Mouse (Mus musculus): Measurements from ENCODE around the gene Psmd8. TPM values are rescaled to one million over a fixed set of nuclear protein-coding genes. Genes with fewer than 3 reads are reported as not detected.

Psmd8 gene
- polyA plus RNA-seq, 1 experiment = 127 TPM

DNA sequence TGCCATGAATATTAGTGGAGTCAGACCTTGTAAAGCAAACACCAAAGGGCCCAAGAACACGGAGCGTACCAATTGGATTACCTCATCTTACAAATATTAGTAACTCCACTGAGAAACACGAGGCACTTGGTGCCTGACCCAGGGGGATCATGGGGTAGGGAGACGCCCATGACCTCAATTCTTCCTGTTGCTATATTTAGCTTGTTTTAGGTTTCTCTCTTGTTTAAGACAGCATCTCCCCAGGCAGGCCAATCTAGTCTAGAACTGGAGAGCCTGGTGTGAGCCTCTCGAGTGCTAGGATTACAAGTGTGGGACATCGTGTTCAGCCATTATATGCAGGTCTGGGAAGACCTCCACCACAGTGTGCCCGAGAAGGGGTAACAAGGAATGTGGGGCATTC is 1.2 kb downstream of the Psmd8 start:
- no peak for TF ChIP-seq CTCF (IDR thresholded peaks at IDR 0.05; ENCODE audit: extremely low read depth, insufficient read length, insufficient replicate concordance, low read depth, low read length)
- TF ChIP-seq POLR2A (IDR thresholded peaks at IDR 0.05; ENCODE audit: low read depth, low read length) = no peak
- 19% methylated on average over 7 of the region's 7 CpGs for WGBS
- Histone ChIP-seq H3K27ac (ENCODE audit: insufficient read depth, low read depth, low read length) (no peak overlapping the region), H3K4me1 (ENCODE audit: control insufficient read depth, insufficient read depth, insufficient read length, low read length) (peaks cover 5% of the 10 kb centered on the region; the same call in 1 of the 2 replicates), H3K36me3 (ENCODE audit: control insufficient read depth, insufficient read depth, low read length) (peaks cover 24% of the 10 kb centered on the region), H3K4me3 (ENCODE audit: low read depth, low read length) (peak overlapping the region; percentile 49), H3K27me3 (ENCODE audit: control insufficient read depth, insufficient read depth, low read length) (no peaks in the 10 kb centered on the region)

DNA sequence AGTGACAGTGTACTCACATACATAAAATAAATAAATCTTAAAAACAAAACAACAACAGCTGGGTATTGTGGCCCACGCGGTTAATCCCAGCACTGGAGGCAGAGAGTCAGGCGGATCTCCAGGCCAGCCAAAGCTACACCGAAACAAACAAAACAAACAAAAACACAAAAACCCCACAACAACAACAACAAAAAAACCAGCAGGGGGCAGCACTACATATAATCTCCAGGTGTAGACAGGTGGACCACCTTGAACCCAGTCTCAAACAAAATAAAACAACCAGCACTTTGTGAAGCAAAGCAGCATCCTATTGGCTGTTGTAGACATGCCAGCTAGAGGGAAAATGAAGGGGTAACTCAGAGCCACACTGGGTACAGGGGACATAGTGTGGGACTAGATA is 2.4 kb downstream of the Psmd8 start:
- no peaks in the 10 kb centered on the region for H3K27me3 ChIP-seq (ENCODE audit: control insufficient read depth, insufficient read depth, low read length)
- WGBS = 80% methylated on average over 4 of the region's 4 CpGs
- TF ChIP-seq CTCF (IDR thresholded peaks at IDR 0.05; ENCODE audit: extremely low read depth, insufficient read length, insufficient replicate concordance, low read depth, low read length) (peak; percentile 24; the same call in 1 of the 2 replicates), POLR2A (IDR thresholded peaks at IDR 0.05; ENCODE audit: low read depth, low read length) (no peak)
- H3K36me3 ChIP-seq (ENCODE audit: control insufficient read depth, insufficient read depth, low read length) = peaks cover 32% of the 10 kb centered on the region
- H3K4me3 ChIP-seq (ENCODE audit: low read depth, low read length) = no peak overlapping the region
- H3K4me1 ChIP-seq (ENCODE audit: control insufficient read depth, insufficient read depth, insufficient read length, low read length) = peaks cover 5% of the 10 kb centered on the region; the same call in 1 of the 2 replicates
- H3K27ac ChIP-seq (ENCODE audit: insufficient read depth, low read depth, low read length) = no peak overlapping the region

DNA sequence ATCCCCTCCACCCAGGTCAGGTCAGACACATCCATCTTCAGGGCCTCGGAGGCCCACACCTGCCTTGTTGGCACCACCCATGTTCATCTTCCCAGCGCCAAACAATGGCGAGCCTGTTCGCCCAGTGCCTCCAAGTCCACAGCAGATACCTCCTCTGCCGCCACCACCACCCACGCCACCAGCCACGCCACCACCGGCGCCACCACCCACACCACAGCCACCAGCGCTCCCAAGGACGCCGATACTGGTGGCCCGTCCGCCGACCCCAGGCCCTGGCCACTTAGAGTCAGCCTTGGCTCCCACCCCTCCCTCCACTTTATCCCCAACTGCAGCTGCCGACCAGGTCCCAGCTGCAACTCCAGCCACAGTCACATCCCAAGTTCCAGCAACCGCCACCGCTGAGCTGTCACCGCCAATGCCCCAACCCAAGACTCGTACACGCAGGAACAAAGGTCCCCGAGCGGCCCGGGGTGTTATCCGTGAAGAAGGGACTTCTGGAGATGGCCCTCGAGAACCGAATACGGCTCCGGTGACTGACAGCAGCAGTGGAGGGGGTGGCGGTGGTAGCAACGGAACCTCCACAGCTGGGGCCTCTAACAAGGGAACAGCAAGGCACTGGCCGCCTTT is 8.0 kb downstream of the Psmd8 start:
- H3K27me3 ChIP-seq (ENCODE audit: control insufficient read depth, insufficient read depth, low read length) = peaks cover 34% of the 10 kb centered on the region
- TF ChIP-seq POLR2A (IDR thresholded peaks at IDR 0.05; ENCODE audit: low read depth, low read length) (no peak), CTCF (IDR thresholded peaks at IDR 0.05; ENCODE audit: extremely low read depth, insufficient read length, insufficient replicate concordance, low read depth, low read length) (no peak)
- no peak overlapping the region for H3K4me3 ChIP-seq (ENCODE audit: low read depth, low read length)
- H3K4me1 ChIP-seq (ENCODE audit: control insufficient read depth, insufficient read depth, insufficient read length, low read length) = peaks cover 20% of the 10 kb centered on the region
- peaks cover 34% of the 10 kb centered on the region for H3K36me3 ChIP-seq (ENCODE audit: control insufficient read depth, insufficient read depth, low read length)
- H3K27ac ChIP-seq (ENCODE audit: insufficient read depth, low read depth, low read length) = no peak overlapping the region
- WGBS = 68% methylated on average over 32 of the region's 32 CpGs

DNA sequence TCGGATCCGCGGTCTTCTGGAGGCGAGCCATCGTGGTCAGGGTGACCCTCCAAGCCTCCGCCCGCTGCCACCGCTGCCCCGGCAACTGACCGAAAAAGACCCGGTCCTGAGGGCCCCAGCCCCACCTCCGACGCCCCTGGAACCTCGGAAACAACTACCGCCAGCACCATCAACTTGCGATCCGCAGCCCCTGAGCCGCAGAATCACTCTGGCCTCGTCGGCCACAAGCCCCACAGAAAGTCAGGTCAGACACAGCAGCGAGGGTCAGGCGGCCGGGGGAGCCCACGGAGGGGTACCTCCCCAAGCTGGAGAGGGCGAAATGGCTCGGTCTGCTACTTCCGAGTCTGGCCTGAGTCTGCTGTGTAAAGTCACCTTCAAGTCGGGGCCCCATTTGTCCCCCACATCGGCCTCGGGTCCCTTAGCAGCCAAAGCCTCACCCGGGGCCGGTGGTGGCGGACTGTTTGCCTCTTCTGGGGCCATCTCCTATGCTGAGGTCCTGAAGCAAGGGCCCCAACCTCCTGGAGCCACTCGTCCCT is 8.9 kb downstream of the Psmd8 start:
- TF ChIP-seq POLR2A (IDR thresholded peaks at IDR 0.05; ENCODE audit: low read depth, low read length) = no peak
- TF ChIP-seq CTCF (IDR thresholded peaks at IDR 0.05; ENCODE audit: extremely low read depth, insufficient read length, insufficient replicate concordance, low read depth, low read length) = no peak
- 7% methylated on average over 34 of the region's 34 CpGs for WGBS
- peak overlapping the region; percentile 81 for H3K4me3 ChIP-seq (ENCODE audit: low read depth, low read length)
- peaks cover 31% of the 10 kb centered on the region for H3K36me3 ChIP-seq (ENCODE audit: control insufficient read depth, insufficient read depth, low read length)
- H3K27ac ChIP-seq (ENCODE audit: insufficient read depth, low read depth, low read length) = no peak overlapping the region
- peaks cover 34% of the 10 kb centered on the region for H3K27me3 ChIP-seq (ENCODE audit: control insufficient read depth, insufficient read depth, low read length)
- H3K4me1 ChIP-seq (ENCODE audit: control insufficient read depth, insufficient read depth, insufficient read length, low read length) = peaks cover 20% of the 10 kb centered on the region

DNA sequence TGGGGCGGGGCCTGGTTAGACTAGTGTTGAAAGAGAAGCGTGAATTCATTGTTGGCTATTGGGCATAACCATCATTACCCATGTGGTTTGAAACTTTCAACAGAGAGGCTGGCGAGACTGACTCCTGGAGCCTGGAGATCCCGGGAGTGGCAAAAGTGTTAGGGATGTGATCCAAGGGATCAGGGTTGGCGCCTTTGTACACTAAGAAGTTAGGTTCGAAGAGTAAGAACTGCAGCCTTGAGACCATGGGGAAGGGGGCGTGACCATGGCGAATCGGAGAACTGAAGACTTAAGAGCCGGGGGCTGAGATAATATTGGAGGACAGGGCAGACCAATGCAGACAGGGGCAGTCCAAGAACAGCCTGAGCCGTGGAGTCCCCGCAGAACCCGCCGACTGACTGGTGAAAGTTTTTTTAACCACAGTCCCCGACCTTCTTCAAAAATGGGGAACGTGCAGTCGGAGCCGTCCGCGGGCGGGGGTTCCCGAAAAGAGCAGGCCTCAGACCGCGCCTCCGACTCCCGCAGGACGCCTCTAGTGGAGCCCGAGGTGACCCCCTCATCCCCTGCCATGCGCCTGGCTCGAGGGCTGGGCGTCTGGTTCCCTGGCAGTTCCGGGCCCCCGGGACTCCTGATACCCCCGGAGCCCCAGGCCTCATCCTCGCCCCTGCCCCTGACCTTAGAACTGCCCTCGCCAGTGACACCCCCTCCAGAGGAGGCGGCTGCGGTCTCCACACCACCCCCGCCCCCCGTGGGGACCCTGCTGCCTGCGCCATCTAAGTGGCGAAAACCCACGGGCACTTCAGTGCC is 9.5 kb downstream of the Psmd8 start:
- Histone ChIP-seq H3K36me3 (ENCODE audit: control insufficient read depth, insufficient read depth, low read length) (peaks cover 26% of the 10 kb centered on the region), H3K27me3 (ENCODE audit: control insufficient read depth, insufficient read depth, low read length) (peaks cover 34% of the 10 kb centered on the region), H3K4me3 (ENCODE audit: low read depth, low read length) (peak overlapping the region; percentile 81), H3K4me1 (ENCODE audit: control insufficient read depth, insufficient read depth, insufficient read length, low read length) (peaks cover 20% of the 10 kb centered on the region), H3K27ac (ENCODE audit: insufficient read depth, low read depth, low read length) (no peak overlapping the region)
- no peak for TF ChIP-seq CTCF (IDR thresholded peaks at IDR 0.05; ENCODE audit: extremely low read depth, insufficient read length, insufficient replicate concordance, low read depth, low read length)
- TF ChIP-seq POLR2A (IDR thresholded peaks at IDR 0.05; ENCODE audit: low read depth, low read length) = no peak
- WGBS = 2% methylated on average over 43 of the region's 43 CpGs

DNA sequence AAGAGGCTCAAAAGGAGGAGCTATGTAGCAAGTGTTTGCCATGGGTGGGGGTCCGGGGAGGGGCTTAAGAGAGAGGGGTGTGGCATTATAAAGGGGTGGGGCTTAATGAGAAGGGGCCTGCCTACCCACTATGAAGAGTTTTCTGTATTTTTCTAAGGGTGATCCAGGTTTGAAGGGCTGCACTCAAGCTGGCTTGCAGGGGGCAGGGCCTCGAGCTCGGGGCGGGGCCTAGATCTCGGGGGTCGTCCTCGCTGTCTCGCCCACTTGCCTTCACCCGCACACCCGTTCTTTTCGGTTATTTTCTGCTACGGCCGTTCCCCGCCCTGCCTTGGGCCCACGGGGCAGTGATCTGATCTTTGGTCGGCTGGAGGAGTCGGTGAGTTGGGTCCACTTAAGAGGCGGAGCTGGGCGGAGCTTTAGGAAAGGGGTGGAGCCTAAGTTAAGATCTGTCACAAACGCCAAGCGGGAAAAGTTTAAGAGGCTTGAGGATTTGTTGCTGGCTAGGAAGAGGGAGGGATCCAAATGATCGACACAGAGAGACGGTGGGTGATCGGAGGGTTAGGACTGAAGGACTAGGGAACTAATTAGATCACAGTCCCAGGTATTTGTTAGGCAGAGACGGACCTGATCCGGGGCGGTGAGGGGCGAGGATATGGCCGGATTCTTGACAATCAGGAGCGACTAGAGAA is 10.3 kb downstream of the Psmd8 start, which contains the start of the genes Ggn and Spred3:
TSS of gene Ggn (plus strand) at position 145 of the 689 bp plus-strand sequence.
TSS of gene Spred3 (minus strand) at position 346 of the 689 bp plus-strand sequence.
- H3K4me3 ChIP-seq (ENCODE audit: low read depth, low read length) = peak within 1 kb of the TSS; percentile 81
- no peak within 1 kb of the TSS; the same call in 1 of the 2 replicates for H3K27ac ChIP-seq (ENCODE audit: insufficient read depth, low read depth, low read length)
- H3K4me1 ChIP-seq (ENCODE audit: control insufficient read depth, insufficient read depth, insufficient read length, low read length) = peaks cover 20% of the 10 kb centered on the region
- WGBS = 2% methylated on average over 30 of the region's 30 CpGs
- TF ChIP-seq POLR2A (IDR thresholded peaks at IDR 0.05; ENCODE audit: low read depth, low read length) (peak; percentile 53; the same call in 1 of the 2 replicates), CTCF (IDR thresholded peaks at IDR 0.05; ENCODE audit: extremely low read depth, insufficient read length, insufficient replicate concordance, low read depth, low read length) (no peak)
- H3K36me3 ChIP-seq (ENCODE audit: control insufficient read depth, insufficient read depth, low read length) = peaks cover 18% of the 10 kb centered on the region
- peaks cover 34% of the 10 kb centered on the region for H3K27me3 ChIP-seq (ENCODE audit: control insufficient read depth, insufficient read depth, low read length)
